ENCODE assay signal across 8 mouse cellular contexts in the genomic region with DNA sequence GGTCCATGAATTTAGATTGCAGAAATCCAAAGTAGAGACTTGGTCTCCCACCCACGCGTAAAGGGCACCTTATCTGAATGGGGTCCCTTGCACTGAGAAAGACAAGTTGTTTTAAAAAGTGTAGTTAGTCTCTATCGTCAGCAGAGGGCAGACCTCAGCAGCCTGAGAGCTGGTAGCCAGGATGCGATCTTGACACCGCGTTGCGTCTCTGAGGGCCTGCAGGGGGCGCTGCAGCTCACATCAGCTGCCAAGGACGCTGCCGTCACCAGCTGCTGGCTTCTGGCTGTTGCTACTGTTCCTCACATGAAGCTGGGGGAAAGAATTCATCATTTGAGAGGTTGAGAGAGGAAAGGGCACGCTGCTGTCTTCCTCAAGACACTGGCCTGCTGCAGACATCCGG. TPM values are rescaled to one million over a fixed set of nuclear protein-coding genes. Genes with fewer than 3 reads are reported as not detected.
A peak's percentile ranks its signal among the peaks of the same experiment; 100 is the strongest.
DNase-seq lines count a peak whose midpoint lies in the region; ATAC-seq and TF ChIP-seq lines count a peak whose summit lies in the region.

No protein-coding gene starts in this region.

- no peak overlapping the region for H3K9ac ChIP-seq in hindbrain, postnatal 0 days (replicated peaks; ENCODE audit: low read length)

- no peak overlapping the region for H3K27ac ChIP-seq in hindbrain, postnatal 0 days

- peak; percentile 95 for DNase-seq in ZHBTc4 (ENCODE audit: low read depth, low spot score)
- DNase-seq in cerebellum, postnatal 25 days, result peak; percentile 88 to 94
- DNase-seq in gastrocnemius, adult 8-10 months (ENCODE audit: low spot score in 2 of 2), result peak; percentile 68 to 80
- DNase-seq in hindbrain, postnatal 0 days (ENCODE audit: low spot score), result peak; percentile 97
- DNase-seq in left cerebral cortex, adult 11 months (ENCODE audit: low spot score), result peak; percentile 76
- DNase-seq in right cerebral cortex, postnatal 10 days (ENCODE audit: low spot score in 2 of 2), result peak; percentile 92 to 94
- DNase-seq in urinary bladder, postnatal 10 days (ENCODE audit: low spot score), result peak; percentile 69

- H3K4me3 ChIP-seq in hindbrain, postnatal 0 days (ENCODE audit: low read length), result no peak overlapping the region

- no peaks in the 10 kb centered on the region for H3K9me3 ChIP-seq in hindbrain, postnatal 0 days (ENCODE audit: low read length)

- no peaks in the 10 kb centered on the region for H3K27me3 ChIP-seq in hindbrain, postnatal 0 days (ENCODE audit: insufficient read depth, low read length)

- 10% methylated on average over 12 of the region's 12 CpGs for WGBS in hindbrain, postnatal 0 days

- peak; percentile 100 for TF ChIP-seq CTCF in hindbrain, postnatal 0 days (IDR thresholded peaks at IDR 0.05; ENCODE audit: low read depth)

- no peaks in the 10 kb centered on the region for H3K36me3 ChIP-seq in hindbrain, postnatal 0 days (ENCODE audit: insufficient read depth, low read length)

- ATAC-seq in hindbrain, postnatal 0 days, result peak; percentile 80
- peak; percentile 100 for ATAC-seq in megakaryocyte, adult 5-6 weeks (ENCODE audit: poor library complexity, severe bottlenecking)

- H3K4me1 ChIP-seq in hindbrain, postnatal 0 days (ENCODE audit: insufficient read depth, low read length), result no peaks in the 10 kb centered on the region

- no peak overlapping the region for H3K4me2 ChIP-seq in hindbrain, postnatal 0 days (ENCODE audit: low read depth, low read length)

RNA-seq across cellular contexts. Expression of gene Dtnbp1, which starts 28.9 kb away (rescaled TPM):
- total RNA-seq in gastrocnemius, adult 8-10 months (2022), result 10 to 100 TPM; 65.6 to 74.7 (median 66.2) TPM
- total RNA-seq in hindbrain, postnatal 0 days (2014; rRNA removed), result 90.7 and 97.6 TPM in 2 replicates
- 114 and 127 TPM in 2 replicates for polyA plus RNA-seq in hindbrain, postnatal 0 days (2015; fragmentation: Nextera tagmentation; extraction: Ambion mirVana)
- 41.5 and 50.7 TPM in 2 replicates for total RNA-seq in megakaryocyte, adult 5-6 weeks (2015)
- 37.2 and 39.8 TPM in 2 replicates for total RNA-seq in megakaryocyte, adult 5-6 weeks (2017)

RNA-seq across cellular contexts. Expression of gene Gm9817, which starts 47.7 kb away (rescaled TPM):
- under 1 TPM in 2 of 4 experiments, not detected in 2; 0.12 to 0.22 TPM for total RNA-seq in gastrocnemius, adult 8-10 months (2022)
- 0.21 TPM in 1 of 2 replicates, not detected in the other for total RNA-seq in hindbrain, postnatal 0 days (2014; rRNA removed)
- 0.16 TPM in 1 of 2 replicates, not detected in the other for polyA plus RNA-seq in hindbrain, postnatal 0 days (2015; fragmentation: Nextera tagmentation; extraction: Ambion mirVana)
- total RNA-seq in megakaryocyte, adult 5-6 weeks (2015), result not detected in 2 replicates
- 0.07 TPM in 1 of 2 replicates, not detected in the other for total RNA-seq in megakaryocyte, adult 5-6 weeks (2017)
